Mouse (Mus musculus) erythroblast, embryonic 14.5 days (primary cell): ENCODE data around the gene Slc5a10.

Source experiments
- GATA1 ChIP-seq: IDR thresholded peaks from 2 replicates; pipeline ENCODE4 v1.6.1; 2012; ENCODE audit warnings: low read length, inconsistent platforms, mixed read lengths
- TAL1 ChIP-seq: IDR thresholded peaks from 3 replicates; pipeline ENCODE4 v1.6.1; 2012; ENCODE audit warnings: low read length, inconsistent platforms, mixed read lengths

GRCm38 (mm10) chr11:61677709-61678108 is 42.9 kb downstream of the Slc5a10 start:
- TF ChIP-seq TAL1 (no peak), GATA1 (no peak)
